Mouse (Mus musculus): Measurements from ENCODE around the gene Apoh.

DNA sequence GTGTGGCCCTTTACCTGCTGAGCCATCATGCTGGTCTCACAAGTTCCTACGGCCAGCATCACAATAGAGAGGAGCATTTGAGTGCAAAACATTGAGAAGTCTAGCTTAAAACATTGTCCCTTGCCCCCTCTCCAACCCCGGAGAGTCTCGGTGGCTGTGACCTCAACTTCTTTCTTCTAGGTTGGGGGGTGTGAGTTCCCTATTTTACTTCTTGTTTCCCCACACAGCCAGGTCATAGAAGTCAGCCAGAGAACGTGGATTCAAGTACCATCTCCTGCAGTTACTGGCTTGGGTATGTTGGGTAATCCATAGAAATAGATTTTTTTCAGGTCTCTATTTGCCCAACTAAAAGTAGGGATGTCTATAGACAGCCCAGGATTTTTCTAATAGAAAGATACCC, 7.6 kb downstream of the Apoh start:
- no peak for TF ChIP-seq CTCF (IDR thresholded peaks at IDR 0.05; ENCODE audit: control insufficient read depth, insufficient read depth, insufficient read length)
- no peak for TF ChIP-seq MAX (IDR thresholded peaks at IDR 0.05)
- no peak for TF ChIP-seq USF1 (IDR thresholded peaks at IDR 0.05; ENCODE audit: low read depth)
- no peak for TF ChIP-seq CEBPB (IDR thresholded peaks at IDR 0.05; ENCODE audit: low read depth)
- no peak for TF ChIP-seq MYOD1 (IDR thresholded peaks at IDR 0.05; ENCODE audit: control insufficient read depth, insufficient read length, low read depth)
- TF ChIP-seq MYOG (IDR thresholded peaks at IDR 0.05; ENCODE audit: control insufficient read depth, extremely low read depth, insufficient read length), result no peak
- no peak for TF ChIP-seq FOSL1 (IDR thresholded peaks at IDR 0.05; ENCODE audit: insufficient read depth, low read length, poor library complexity, severe bottlenecking)
